Mouse (Mus musculus) bone marrow macrophage, adult 2 months (primary cell): ENCODE measurements around the gene Mast3.

Source experiments
- CTCF ChIP-seq: IDR thresholded peaks from 2 replicates; pipeline ENCODE4 v1.5.1; 2012; ENCODE audit warnings: low read depth, mild to moderate bottlenecking, low read length, moderate library complexity
- POLR2A ChIP-seq: IDR thresholded peaks from 2 replicates; pipeline ENCODE4 v1.6.1; 2012; ENCODE audit warnings: mild to moderate bottlenecking, low read depth, low read length, borderline replicate concordance

GRCm38 (mm10) chr8:70756476-70757040 is 48.3 kb downstream of the Mast3 start:
- TF ChIP-seq POLR2A: no peak
- no peak for TF ChIP-seq CTCF
